Mouse (Mus musculus): ENCODE measurements around the gene Asphd1. TPM values are rescaled to one million over a fixed set of nuclear protein-coding genes. Genes with fewer than 3 reads are reported as not detected.
A peak's percentile ranks its signal among the peaks of the same experiment; 100 is the strongest.

The Asphd1 gene
- polyA plus RNA-seq, 1 experiment from 2014 or later: 0.16 TPM

DNA sequence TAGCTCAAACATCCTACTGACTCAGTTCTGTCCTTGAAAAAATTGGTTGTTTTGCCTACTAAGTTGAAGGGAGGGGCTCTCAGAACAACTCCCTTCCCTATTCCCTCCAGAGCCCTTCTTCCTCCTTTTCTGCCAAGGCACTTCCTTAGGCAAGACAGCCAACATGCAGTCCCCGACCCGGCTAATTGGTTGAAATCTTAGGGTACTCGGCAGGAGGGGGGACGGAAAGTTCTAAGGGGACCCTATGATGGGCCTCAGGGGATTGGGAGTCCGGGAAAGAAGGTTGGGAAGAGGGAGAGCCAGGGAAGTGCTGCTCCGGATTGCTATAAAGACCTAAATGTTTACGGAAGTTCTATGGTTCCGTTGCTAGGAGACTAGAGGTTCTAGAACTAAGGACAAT, 26.1 kb upstream of the Asphd1 start:
- Histone ChIP-seq H3K4me3 (ENCODE audit: low read depth, low read length) (peak overlapping the region; percentile 94), H3K4me1 (replicated peaks; ENCODE audit: control insufficient read depth, insufficient read depth, low read length) (0 out of 2 replicates have a peak, but pooled peaks cover 7% of the 10 kb centered on the region), H3K27ac (ENCODE audit: low read depth, low read length) (peak overlapping the region; percentile 98; the same call in 1 of the 2 replicates), H3K9ac (ENCODE audit: low read depth, low read length) (peak overlapping the region; percentile 90; the same call in 1 of the 2 replicates), H3K9me3 (ENCODE audit: control insufficient read depth) (no peaks in the 10 kb centered on the region), H3K36me3 (ENCODE audit: control insufficient read depth, insufficient read depth) (peaks cover 23% of the 10 kb centered on the region), H3K4me2 (replicated peaks; ENCODE audit: low read depth) (peak overlapping the region; percentile 76), H3K27me3 (replicated peaks; ENCODE audit: control insufficient read depth, insufficient read depth, low read length) (no peaks in the 10 kb centered on the region)
- WGBS: 7% methylated on average over 8 of the region's 8 CpGs
- TF ChIP-seq CTCF (IDR thresholded peaks at IDR 0.05; ENCODE audit: low read depth): no peak
- ATAC-seq: 0 out of 2 replicates have a peak, but pooled peaks have one; percentile 0

DNA sequence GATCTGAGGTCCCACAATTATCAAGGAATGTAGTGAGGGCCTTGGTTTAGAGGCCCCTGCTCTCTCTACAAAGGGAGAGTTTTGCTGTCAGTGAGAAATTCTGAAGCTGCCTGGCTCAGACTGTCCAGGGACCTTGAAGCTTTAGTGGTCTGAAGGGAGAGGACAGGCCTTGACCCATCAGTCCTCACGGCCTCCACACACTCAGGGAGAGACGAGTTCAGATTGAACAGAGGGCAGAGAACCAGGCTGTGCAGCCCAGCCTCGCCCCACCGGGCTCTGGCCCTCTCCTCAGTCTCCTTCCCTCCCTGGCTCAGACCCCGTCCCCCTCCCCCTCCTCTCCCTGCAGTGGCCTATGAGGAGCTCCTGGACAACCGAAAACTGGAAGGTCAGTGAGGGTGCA, 18.0 kb upstream of the Asphd1 start:
- H3K27me3 ChIP-seq (replicated peaks; ENCODE audit: control insufficient read depth, insufficient read depth, low read length): 0 out of 2 replicates have a peak, but pooled peaks cover 9% of the 10 kb centered on the region
- H3K4me1 ChIP-seq (replicated peaks; ENCODE audit: control insufficient read depth, insufficient read depth, low read length): no peaks in the 10 kb centered on the region
- no peak overlapping the region for H3K4me2 ChIP-seq (replicated peaks; ENCODE audit: low read depth)
- no peak for TF ChIP-seq CTCF (IDR thresholded peaks at IDR 0.05; ENCODE audit: low read depth)
- H3K9ac ChIP-seq (ENCODE audit: low read depth, low read length): no peak overlapping the region
- H3K36me3 ChIP-seq (ENCODE audit: control insufficient read depth, insufficient read depth): no peaks in the 10 kb centered on the region
- ATAC-seq: no peak
- H3K4me3 ChIP-seq (ENCODE audit: low read depth, low read length): no peak overlapping the region
- H3K9me3 ChIP-seq (ENCODE audit: control insufficient read depth): no peaks in the 10 kb centered on the region
- 73% methylated on average over 6 of the region's 6 CpGs for WGBS
- H3K27ac ChIP-seq (ENCODE audit: low read depth, low read length): no peak overlapping the region

DNA sequence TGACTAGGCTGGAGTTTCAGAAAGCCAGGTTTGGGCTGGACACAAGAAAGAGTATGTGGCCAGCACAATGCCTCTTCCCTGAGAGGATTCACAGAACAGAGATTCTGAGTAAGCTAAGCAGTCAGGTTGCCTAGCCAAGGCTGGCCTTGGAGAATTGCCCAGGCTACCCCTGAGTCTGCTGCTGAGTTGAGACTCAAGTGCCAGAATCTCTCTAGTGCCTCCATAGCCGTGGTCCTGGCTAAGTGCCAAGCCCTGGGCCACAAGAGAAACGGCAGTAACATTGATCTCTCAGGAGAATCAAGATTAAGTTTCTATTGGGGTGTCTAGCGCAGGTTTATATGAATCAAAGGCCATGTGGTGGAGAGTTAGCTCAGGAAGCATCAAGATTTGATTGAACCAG, 16.2 kb upstream of the Asphd1 start:
- Histone ChIP-seq H3K4me1 (replicated peaks; ENCODE audit: control insufficient read depth, insufficient read depth, low read length) (no peaks in the 10 kb centered on the region), H3K27me3 (replicated peaks; ENCODE audit: control insufficient read depth, insufficient read depth, low read length) (peaks cover 9% of the 10 kb centered on the region; the same call in 1 of the 2 replicates), H3K9ac (ENCODE audit: low read depth, low read length) (no peak overlapping the region), H3K4me2 (replicated peaks; ENCODE audit: low read depth) (no peak overlapping the region), H3K36me3 (ENCODE audit: control insufficient read depth, insufficient read depth) (no peaks in the 10 kb centered on the region), H3K4me3 (ENCODE audit: low read depth, low read length) (no peak overlapping the region), H3K27ac (ENCODE audit: low read depth, low read length) (no peak overlapping the region), H3K9me3 (ENCODE audit: control insufficient read depth) (no peaks in the 10 kb centered on the region)
- WGBS: 45% methylated on average over 3 of the region's 3 CpGs
- no peak for ATAC-seq
- no peak for TF ChIP-seq CTCF (IDR thresholded peaks at IDR 0.05; ENCODE audit: low read depth)

DNA sequence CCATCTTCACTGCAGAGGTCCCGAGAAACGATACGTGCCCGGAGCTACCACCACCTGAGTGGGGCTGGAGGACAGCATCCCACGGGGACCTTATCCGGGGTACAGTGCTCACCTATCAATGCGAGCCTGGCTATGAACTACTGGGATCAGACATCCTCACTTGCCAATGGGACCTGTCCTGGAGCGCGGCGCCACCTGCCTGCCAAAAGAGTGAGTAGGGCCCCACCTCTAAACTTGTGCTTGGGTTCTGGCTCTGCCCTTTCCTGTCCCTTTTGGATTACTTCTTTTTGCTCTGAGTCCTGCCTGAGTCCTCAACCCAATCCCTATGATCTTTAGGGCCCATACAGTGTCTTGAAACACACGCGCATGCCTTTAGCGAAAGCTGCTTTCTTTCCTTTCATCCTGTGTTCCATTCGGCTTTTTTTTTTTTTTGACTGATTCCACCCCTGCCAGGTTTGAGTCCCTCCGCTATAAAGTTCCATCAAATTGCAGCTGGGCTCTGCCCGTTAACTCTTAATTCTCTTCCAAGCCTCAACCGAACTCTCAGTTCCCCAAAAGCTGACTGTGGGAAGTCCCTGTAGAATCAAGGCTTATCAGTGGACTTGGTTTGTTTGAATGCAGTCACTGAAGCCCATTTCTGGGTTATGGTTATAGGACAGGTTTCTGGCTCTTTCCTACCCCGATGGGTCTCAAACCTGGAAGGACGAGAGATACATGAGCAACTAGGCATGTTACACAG, 14.3 kb upstream of the Asphd1 start:
- Histone ChIP-seq H3K36me3 (ENCODE audit: control insufficient read depth, insufficient read depth) (no peaks in the 10 kb centered on the region), H3K4me2 (replicated peaks; ENCODE audit: low read depth) (no peak overlapping the region), H3K9me3 (ENCODE audit: control insufficient read depth) (no peaks in the 10 kb centered on the region), H3K4me3 (ENCODE audit: low read depth, low read length) (no peak overlapping the region), H3K4me1 (replicated peaks; ENCODE audit: control insufficient read depth, insufficient read depth, low read length) (no peaks in the 10 kb centered on the region), H3K9ac (ENCODE audit: low read depth, low read length) (no peak overlapping the region), H3K27ac (ENCODE audit: low read depth, low read length) (no peak overlapping the region), H3K27me3 (replicated peaks; ENCODE audit: control insufficient read depth, insufficient read depth, low read length) (peaks cover 9% of the 10 kb centered on the region; the same call in 1 of the 2 replicates)
- TF ChIP-seq CTCF (IDR thresholded peaks at IDR 0.05; ENCODE audit: low read depth): peak; percentile 78
- 33% methylated on average over 19 of the region's 19 CpGs for WGBS
- ATAC-seq: no peak

DNA sequence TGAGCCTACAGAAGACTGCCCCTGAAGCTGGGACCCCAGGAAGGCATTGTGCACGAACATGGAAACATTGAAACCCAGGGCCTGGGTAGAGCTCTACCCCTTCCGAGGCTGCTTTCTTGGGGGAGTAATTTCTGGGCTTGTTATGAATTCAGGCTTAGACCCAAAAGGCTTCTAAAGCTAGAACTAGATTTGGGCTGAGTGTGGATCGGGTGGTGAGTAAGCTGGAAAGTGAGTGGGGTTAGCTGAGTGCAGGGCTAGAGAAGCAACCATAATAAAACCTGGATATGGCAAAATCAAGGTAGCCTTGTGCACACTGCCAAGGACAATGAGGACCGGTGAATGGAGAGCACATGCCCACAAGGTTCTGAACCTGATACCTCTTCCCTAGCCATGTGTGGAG, 12.6 kb upstream of the Asphd1 start:
- ATAC-seq: no peak
- no peak for TF ChIP-seq CTCF (IDR thresholded peaks at IDR 0.05; ENCODE audit: low read depth)
- H3K4me1 ChIP-seq (replicated peaks; ENCODE audit: control insufficient read depth, insufficient read depth, low read length): no peaks in the 10 kb centered on the region
- 86% methylated on average over 4 of the region's 4 CpGs for WGBS
- H3K9me3 ChIP-seq (ENCODE audit: control insufficient read depth): no peaks in the 10 kb centered on the region
- no peak overlapping the region for H3K9ac ChIP-seq (ENCODE audit: low read depth, low read length)
- no peaks in the 10 kb centered on the region; the same call in 1 of the 2 replicates for H3K36me3 ChIP-seq (ENCODE audit: control insufficient read depth, insufficient read depth)
- H3K27me3 ChIP-seq (replicated peaks; ENCODE audit: control insufficient read depth, insufficient read depth, low read length): peaks cover 9% of the 10 kb centered on the region; the same call in 1 of the 2 replicates
- no peak overlapping the region for H3K4me3 ChIP-seq (ENCODE audit: low read depth, low read length)
- no peak overlapping the region for H3K4me2 ChIP-seq (replicated peaks; ENCODE audit: low read depth)
- no peak overlapping the region for H3K27ac ChIP-seq (ENCODE audit: low read depth, low read length)

DNA sequence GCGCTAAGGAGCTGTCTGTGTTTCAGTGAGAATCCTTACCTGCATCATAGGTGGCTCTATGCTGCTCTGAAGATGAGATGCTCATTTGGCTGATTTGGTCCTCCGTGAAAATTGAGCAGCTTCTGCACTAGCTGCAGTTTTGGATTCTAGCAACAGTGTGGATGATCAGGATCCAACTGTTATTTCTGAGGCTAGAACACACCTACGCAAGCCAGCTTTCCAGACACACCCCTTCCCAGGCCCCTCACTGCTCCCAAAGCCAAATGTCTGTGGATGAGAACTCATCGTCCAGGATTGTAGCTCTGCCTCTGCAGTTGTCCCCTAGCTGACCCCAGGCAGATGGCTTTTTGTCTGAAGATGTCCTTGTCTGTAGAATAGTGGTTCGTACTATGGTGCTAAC, 11.7 kb upstream of the Asphd1 start:
- no peaks in the 10 kb centered on the region; the same call in 1 of the 2 replicates for H3K36me3 ChIP-seq (ENCODE audit: control insufficient read depth, insufficient read depth)
- no peak overlapping the region for H3K4me3 ChIP-seq (ENCODE audit: low read depth, low read length)
- no peak overlapping the region for H3K9ac ChIP-seq (ENCODE audit: low read depth, low read length)
- no peak overlapping the region for H3K4me2 ChIP-seq (replicated peaks; ENCODE audit: low read depth)
- H3K27me3 ChIP-seq (replicated peaks; ENCODE audit: control insufficient read depth, insufficient read depth, low read length): peaks cover 9% of the 10 kb centered on the region; the same call in 1 of the 2 replicates
- no peak for ATAC-seq
- no peak overlapping the region for H3K27ac ChIP-seq (ENCODE audit: low read depth, low read length)
- TF ChIP-seq CTCF (IDR thresholded peaks at IDR 0.05; ENCODE audit: low read depth): no peak
- H3K4me1 ChIP-seq (replicated peaks; ENCODE audit: control insufficient read depth, insufficient read depth, low read length): no peaks in the 10 kb centered on the region
- H3K9me3 ChIP-seq (ENCODE audit: control insufficient read depth): no peaks in the 10 kb centered on the region
- 85% methylated on average over 5 of the region's 5 CpGs for WGBS

All from intestine, postnatal 0 days (tissue).